Mouse (Mus musculus) lung, embryonic 16.5 days (tissue): Measurements from ENCODE around the gene Flt3l. TPM values are rescaled to one million over a fixed set of nuclear protein-coding genes. Genes with fewer than 3 reads are reported as not detected.
A peak's percentile ranks its signal among the peaks of the same experiment; 100 is the strongest.
"Not testable (repeated sequence)": the region's sequence is repeated elsewhere in the genome, so short reads cannot be mapped to it uniquely, and the experiment has no call there.

Experiments used
- ATAC-seq: fragments of 200-750 bp; cut with Nextera tagmentation; 2 replicates; pipeline ENCODE4 v1.8.0; 2017; ENCODE audit warnings: low read depth, mild to moderate bottlenecking, moderate library complexity
- H3K27ac ChIP-seq: fragments of 300-500 bp; sonication (generic); 2 replicates; pipeline ENCODE4 v1.5.1; 2014; ENCODE audit warnings: mild to moderate bottlenecking, control low read depth, low read length
- H3K27me3 ChIP-seq: fragments of 300-500 bp; sonication (generic); 2 replicates; pipeline ENCODE4 v1.6.1; 2014; ENCODE audit warnings: low read depth, low read length, mixed read lengths; ENCODE audit not compliant: control insufficient read depth, insufficient read depth
- H3K36me3 ChIP-seq: fragments of 300-500 bp; sonication (generic); 2 replicates; pipeline ENCODE4 v1.6.1; 2014; ENCODE audit warnings: low read length; ENCODE audit not compliant: control insufficient read depth, insufficient read depth
- H3K4me1 ChIP-seq: fragments of 300-500 bp; sonication (generic); replicated peaks from 2 replicates; pipeline ENCODE4 v1.6.1; 2014; ENCODE audit warnings: low read length, mixed read lengths; ENCODE audit not compliant: control insufficient read depth, insufficient read depth
- H3K4me2 ChIP-seq: fragments of 300-500 bp; sonication (generic); 2 replicates; pipeline ENCODE4 v1.6.1; 2014; ENCODE audit warnings: low read depth, low read length, control low read depth
- H3K4me3 ChIP-seq: fragments of 300-500 bp; sonication (generic); 2 replicates; pipeline ENCODE4 v1.5.1; 2014; ENCODE audit warnings: mild to moderate bottlenecking, low read length, control low read depth
- H3K9ac ChIP-seq: fragments of 300-500 bp; sonication (generic); 2 replicates; pipeline ENCODE4 v1.6.1; 2014; ENCODE audit warnings: low read length, control low read depth
- H3K9me3 ChIP-seq: fragments of 300-500 bp; sonication (generic); 2 replicates; pipeline ENCODE4 v1.6.1; 2016; ENCODE audit warnings: low read length; ENCODE audit not compliant: control insufficient read depth
- WGBS: fragments of 180-500 bp; shearing (Covaris S2); extraction: QIAGEN DNeasy Blood & Tissue Kit; methylation state at CpG from one replicate; pipeline ENCODE4 v1.1.7; 2014; 5-methylcytosine and 5-hydroxymethylcytosine counted together
- polyA plus RNA-seq: library from polyadenylated mRNA; unstranded; fragments of >200 nt; fragmentation: Nextera tagmentation; extraction: Ambion mirVana; gene quantifications from 2 replicates; pipeline ENCODE4 v1.2.1, GENCODE M21; 2015

The Flt3l gene
- polyA plus RNA-seq, 1 experiment from 2014 or later, result 2.4 TPM

GRCm38 (mm10) chr7:45129776-45130512 lies 6.3 kb downstream of the Flt3l start:
- Histone ChIP-seq H3K9me3 (no peaks in the 10 kb centered on the region), H3K4me1 (peaks cover 26% of the 10 kb centered on the region), H3K27me3 (no peaks in the 10 kb centered on the region), H3K36me3 (peaks cover 24% of the 10 kb centered on the region), H3K4me2 (peak overlapping the region; percentile 73), H3K9ac (peak overlapping the region; percentile 80), H3K27ac (peak overlapping the region; percentile 90), H3K4me3 (peak overlapping the region; percentile 61)
- ATAC-seq, result no peak
- 54% methylated on average over 15 of the region's 15 CpGs for WGBS

- WGBS, result 2% methylated on average over 17 of the region's 17 CpGs
- H3K4me1 ChIP-seq, result peaks cover 30% of the 10 kb centered on the region
- H3K9ac ChIP-seq, result peak overlapping the region; percentile 80
- H3K27me3 ChIP-seq, result no peaks in the 10 kb centered on the region
- H3K36me3 ChIP-seq, result peaks cover 26% of the 10 kb centered on the region
- ATAC-seq, result no peak
- H3K27ac ChIP-seq, result peak overlapping the region; percentile 90
- H3K4me3 ChIP-seq, result peak overlapping the region; percentile 61
- no peaks in the 10 kb centered on the region for H3K9me3 ChIP-seq
- peak overlapping the region; percentile 73 for H3K4me2 ChIP-seq
Measured at GRCm38 (mm10) chr7:45129318-45129717, 6.9 kb downstream of the Flt3l start.

- peak within 1 kb of the TSS; percentile 97 for H3K9ac ChIP-seq
- ATAC-seq, result peak; percentile 94
- peaks cover 30% of the 10 kb centered on the region for H3K4me1 ChIP-seq
- H3K9me3 ChIP-seq, result no peaks in the 10 kb centered on the region
- no peaks in the 10 kb centered on the region for H3K27me3 ChIP-seq
- 0% methylated on average over 48 of the region's 48 CpGs for WGBS
- peak within 1 kb of the TSS; percentile 96 for H3K4me2 ChIP-seq
- peaks cover 26% of the 10 kb centered on the region for H3K36me3 ChIP-seq
- peak within 1 kb of the TSS; percentile 78 for H3K4me3 ChIP-seq
- H3K27ac ChIP-seq, result peak within 1 kb of the TSS; percentile 90
Measured at GRCm38 (mm10) chr7:45128624-45129246, 7.5 kb downstream of the Flt3l start, which contains the start of gene Rpl13a. Gene Rpl13a (minus strand): TSS chr7:45128761.

GRCm38 (mm10) chr7:45127700-45128224 lies 8.5 kb downstream of the Flt3l start:
- H3K36me3 ChIP-seq, result peaks cover 31% of the 10 kb centered on the region
- H3K27ac ChIP-seq, result peak overlapping the region; percentile 83
- 2% methylated on average over 6 of the region's 6 CpGs for WGBS
- ATAC-seq, result no peak
- peaks cover 35% of the 10 kb centered on the region for H3K4me1 ChIP-seq
- H3K9ac ChIP-seq, result peak overlapping the region; percentile 97
- no peaks in the 10 kb centered on the region for H3K9me3 ChIP-seq
- peak overlapping the region; percentile 96 for H3K4me2 ChIP-seq
- no peaks in the 10 kb centered on the region for H3K27me3 ChIP-seq
- peak overlapping the region; percentile 78 for H3K4me3 ChIP-seq

- Histone ChIP-seq H3K4me3 (peak overlapping the region; percentile 78), H3K4me2 (peak overlapping the region; percentile 96), H3K36me3 (peaks cover 38% of the 10 kb centered on the region), H3K9ac (peak overlapping the region; percentile 97), H3K9me3 (no peaks in the 10 kb centered on the region), H3K27ac (peak overlapping the region; percentile 83), H3K27me3 (no peaks in the 10 kb centered on the region), H3K4me1 (peaks cover 39% of the 10 kb centered on the region)
- WGBS, result 16% methylated on average over 21 of the region's 21 CpGs
- ATAC-seq, result no peak
Measured at GRCm38 (mm10) chr7:45126844-45127699, 9.2 kb downstream of the Flt3l start.

- H3K4me2 ChIP-seq, result peak overlapping the region; percentile 96
- WGBS, result 65% methylated on average over 17 of the region's 17 CpGs
- peak overlapping the region; percentile 78 for H3K4me3 ChIP-seq
- no peak for ATAC-seq
- peaks cover 45% of the 10 kb centered on the region for H3K36me3 ChIP-seq
- H3K4me1 ChIP-seq, result peaks cover 46% of the 10 kb centered on the region
- no peaks in the 10 kb centered on the region for H3K9me3 ChIP-seq
- H3K9ac ChIP-seq, result peak overlapping the region; percentile 97
- H3K27me3 ChIP-seq, result no peaks in the 10 kb centered on the region
- H3K27ac ChIP-seq, result peak overlapping the region; percentile 83
Measured at GRCm38 (mm10) chr7:45126147-45126843, 9.9 kb downstream of the Flt3l start.

GRCm38 (mm10) chr7:45125649-45126048 lies 10.6 kb downstream of the Flt3l start:
- 66% methylated on average over 5 of the region's 5 CpGs for WGBS
- H3K4me3 ChIP-seq, result not testable (repeated sequence)
- H3K4me1 ChIP-seq, result peaks cover 51% of the 10 kb centered on the region

GRCm38 (mm10) chr7:45125144-45125600 lies 11.1 kb downstream of the Flt3l start:
- Histone ChIP-seq H3K4me1 (peaks cover 51% of the 10 kb centered on the region), H3K4me2 (no peak overlapping the region), H3K9me3 (no peaks in the 10 kb centered on the region), H3K4me3 (no peak overlapping the region; the same call in 1 of the 2 replicates), H3K36me3 (peaks cover 57% of the 10 kb centered on the region), H3K27ac (peak overlapping the region; percentile 16; the same call in 1 of the 2 replicates), H3K9ac (no peak overlapping the region; the same call in 1 of the 2 replicates), H3K27me3 (no peaks in the 10 kb centered on the region)
- 19% methylated on average over 7 of the region's 7 CpGs for WGBS
- ATAC-seq, result no peak

More at GRCm38 (mm10) chr7:45125649-45126048, 10.6 kb downstream of the Flt3l start:
- H3K9me3 ChIP-seq, ATAC-seq, H3K9ac ChIP-seq, H3K27me3 ChIP-seq, H3K4me2 ChIP-seq, H3K27ac ChIP-seq: not testable (repeated sequence)
- H3K36me3 ChIP-seq, result peaks cover 52% of the 10 kb centered on the region
